Mouse (Mus musculus) heart, embryonic 10.5 days (tissue): Measurements from ENCODE around the gene Coq3. TPM values are rescaled to one million over a fixed set of nuclear protein-coding genes. Genes with fewer than 3 reads are reported as not detected.

Experiments used
- DNase-seq: peaks from one replicate; pipeline ENCODE4 v3.0.0-alpha.2; 2017; ENCODE audit warnings: low spot score
- H3K27ac ChIP-seq: fragments of 300-500 bp; sonication (generic); 2 replicates; pipeline ENCODE4 v1.5.1; 2016; ENCODE audit warnings: mild to moderate bottlenecking
- H3K27me3 ChIP-seq: fragments of 300-500 bp; sonication (generic); 2 replicates; pipeline ENCODE4 v1.6.1; 2016; ENCODE audit warnings: mild to moderate bottlenecking; ENCODE audit not compliant: poor library complexity, insufficient read depth, severe bottlenecking
- H3K36me3 ChIP-seq: fragments of 300-500 bp; sonication (generic); 2 replicates; pipeline ENCODE4 v1.6.1; 2016; ENCODE audit warnings: mild to moderate bottlenecking, moderate library complexity
- H3K4me1 ChIP-seq: fragments of 300-500 bp; sonication (generic); 2 replicates; pipeline ENCODE4 v1.6.1; 2016; ENCODE audit warnings: mild to moderate bottlenecking
- H3K4me3 ChIP-seq: fragments of 300-500 bp; sonication (generic); 2 replicates; pipeline ENCODE4 v1.5.1; 2016; ENCODE audit warnings: mild to moderate bottlenecking, moderate library complexity
- H3K9me3 ChIP-seq: fragments of 300-500 bp; sonication (generic); 2 replicates; pipeline ENCODE4 v1.6.1; 2016; ENCODE audit warnings: mild to moderate bottlenecking, moderate library complexity
- WGBS: fragments of 180-500 bp; shearing (Covaris S2); methylation state at CpG from one replicate; pipeline ENCODE4 v1.1.7; 2016; 5-methylcytosine and 5-hydroxymethylcytosine counted together
- polyA plus RNA-seq: library from polyadenylated mRNA; unstranded; fragments of >200 nt; fragmentation: Nextera tagmentation; extraction: Ambion mirVana; gene quantifications from 2 replicates; pipeline ENCODE4 v1.2.1, GENCODE M21; 2016

The Coq3 gene
- polyA plus RNA-seq, 1 experiment from 2014 or later = 18.2 TPM

- H3K4me3 ChIP-seq = no peak overlapping the region
- no peaks in the 10 kb centered on the region for H3K9me3 ChIP-seq
- 0 out of 2 replicates have a peak, but pooled peaks cover 4% of the 10 kb centered on the region for H3K4me1 ChIP-seq
- 83% methylated on average over 9 of the region's 9 CpGs for WGBS
- no peak overlapping the region for H3K27ac ChIP-seq
- no peaks in the 10 kb centered on the region for H3K27me3 ChIP-seq
- H3K36me3 ChIP-seq = no peaks in the 10 kb centered on the region
- no peak for DNase-seq
Measured at GRCm38 (mm10) chr4:21936424-21936823, 57.0 kb downstream of the Coq3 start.

GRCm38 (mm10) chr4:21937890-21938289 is 58.4 kb downstream of the Coq3 start:
- H3K4me3 ChIP-seq = no peak overlapping the region
- DNase-seq = no peak
- WGBS = 82% methylated on average over 8 of the region's 8 CpGs
- no peaks in the 10 kb centered on the region for H3K9me3 ChIP-seq
- H3K4me1 ChIP-seq = no peaks in the 10 kb centered on the region
- no peak overlapping the region for H3K27ac ChIP-seq
- no peaks in the 10 kb centered on the region for H3K27me3 ChIP-seq
- H3K36me3 ChIP-seq = no peaks in the 10 kb centered on the region

- no peak overlapping the region for H3K4me3 ChIP-seq
- no peaks in the 10 kb centered on the region; the same call in 1 of the 2 replicates for H3K4me1 ChIP-seq
- H3K36me3 ChIP-seq = no peaks in the 10 kb centered on the region
- H3K27ac ChIP-seq = no peak overlapping the region
- no peaks in the 10 kb centered on the region for H3K9me3 ChIP-seq
- no peaks in the 10 kb centered on the region for H3K27me3 ChIP-seq
- no peak for DNase-seq
- 83% methylated on average over 3 of the region's 3 CpGs for WGBS
Measured at GRCm38 (mm10) chr4:21944672-21945071, 65.2 kb downstream of the Coq3 start.

- H3K27me3 ChIP-seq = no peaks in the 10 kb centered on the region
- H3K27ac ChIP-seq = no peak overlapping the region
- no peak overlapping the region for H3K4me3 ChIP-seq
- H3K9me3 ChIP-seq = no peaks in the 10 kb centered on the region
- no peaks in the 10 kb centered on the region for H3K36me3 ChIP-seq
- no peak for DNase-seq
- H3K4me1 ChIP-seq = no peaks in the 10 kb centered on the region; the same call in 1 of the 2 replicates
- 39% methylated on average over 6 of the region's 6 CpGs for WGBS
Measured at GRCm38 (mm10) chr4:21951444-21951843, 72.0 kb downstream of the Coq3 start.

GRCm38 (mm10) chr4:21952255-21952654 is 72.8 kb downstream of the Coq3 start:
- no peak overlapping the region for H3K27ac ChIP-seq
- DNase-seq = no peak
- H3K4me1 ChIP-seq = no peaks in the 10 kb centered on the region
- H3K9me3 ChIP-seq = no peaks in the 10 kb centered on the region
- H3K27me3 ChIP-seq = no peaks in the 10 kb centered on the region
- H3K4me3 ChIP-seq = no peak overlapping the region
- WGBS = 50% methylated on average over 2 of the region's 2 CpGs
- H3K36me3 ChIP-seq = no peaks in the 10 kb centered on the region

GRCm38 (mm10) chr4:21957570-21958321 is 78.3 kb downstream of the Coq3 start:
- H3K36me3 ChIP-seq = no peaks in the 10 kb centered on the region
- no peak overlapping the region for H3K27ac ChIP-seq
- WGBS = 48% methylated on average over 7 of the region's 7 CpGs
- H3K4me1 ChIP-seq = no peaks in the 10 kb centered on the region
- no peaks in the 10 kb centered on the region for H3K27me3 ChIP-seq
- no peak overlapping the region for H3K4me3 ChIP-seq
- DNase-seq = peak; percentile 81
- H3K9me3 ChIP-seq = no peaks in the 10 kb centered on the region

Other genes starting within 250 kb of the Coq3 start
- gene Prdm13, start 193.7 kb upstream of the Coq3 start, polyA plus RNA-seq = not detected in 2 replicates
- gene Ccnc, start 152.0 kb upstream of the Coq3 start, polyA plus RNA-seq = 31.2 and 36.0 TPM in 2 replicates
- 8.9 and 9.5 TPM in 2 replicates for gene Usp45, start 112.5 kb upstream of the Coq3 start, polyA plus RNA-seq
- gene Tstd3, start 112.5 kb upstream of the Coq3 start, polyA plus RNA-seq = 26.7 and 28.0 TPM in 2 replicates
- gene Pnisr, start 32.1 kb upstream of the Coq3 start, polyA plus RNA-seq = 88.8 and 103 TPM in 2 replicates
- 3.9 and 4.4 TPM in 2 replicates for gene Faxc, start 51.7 kb downstream of the Coq3 start, polyA plus RNA-seq